Mouse (Mus musculus) intestine, embryonic 15.5 days (tissue): ENCODE results near the gene Lrrc75a. TPM values are rescaled to one million over a fixed set of nuclear protein-coding genes. Genes with fewer than 3 reads are reported as not detected.

Source experiments
- ATAC-seq: fragments of 200-750 bp; cut with Nextera tagmentation; 2 replicates; pipeline ENCODE4 v1.8.0; 2017; ENCODE audit warnings: moderate TSS enrichment, moderate library complexity
- H3K27ac ChIP-seq: fragments of 300-500 bp; sonication (generic); 2 replicates; pipeline ENCODE4 v1.5.1; 2015; ENCODE audit warnings: mild to moderate bottlenecking, inconsistent platforms
- H3K27me3 ChIP-seq: fragments of 300-500 bp; sonication (generic); replicated peaks from 2 replicates; pipeline ENCODE4 v1.6.1; 2015; ENCODE audit warnings: inconsistent platforms
- H3K36me3 ChIP-seq: fragments of 300-500 bp; sonication (generic); 2 replicates; pipeline ENCODE4 v1.6.1; 2015; ENCODE audit warnings: inconsistent platforms
- H3K4me1 ChIP-seq: fragments of 300-500 bp; sonication (generic); replicated peaks from 2 replicates; pipeline ENCODE4 v1.6.1; 2015; ENCODE audit warnings: inconsistent platforms
- H3K4me2 ChIP-seq: fragments of 300-500 bp; sonication (generic); replicated peaks from 2 replicates; pipeline ENCODE4 v1.6.1; 2015; ENCODE audit warnings: mild to moderate bottlenecking, inconsistent platforms
- H3K4me3 ChIP-seq: fragments of 300-500 bp; sonication (generic); replicated peaks from 2 replicates; pipeline ENCODE4 v1.5.1; 2015; ENCODE audit warnings: inconsistent platforms
- H3K9ac ChIP-seq: fragments of 300-500 bp; sonication (generic); 2 replicates; pipeline ENCODE4 v1.6.1; 2015; ENCODE audit warnings: inconsistent platforms
- H3K9me3 ChIP-seq: fragments of 300-500 bp; sonication (generic); 2 replicates; pipeline ENCODE4 v1.6.1; 2016; ENCODE audit warnings: inconsistent platforms
- WGBS: fragments of 180-500 bp; shearing (Covaris S2); methylation state at CpG from one replicate; pipeline ENCODE4 v1.1.7; 2015; 5-methylcytosine and 5-hydroxymethylcytosine counted together
- polyA plus RNA-seq: library from polyadenylated mRNA; unstranded; fragments of >200 nt; fragmentation: Nextera tagmentation; extraction: Ambion mirVana; gene quantifications from 2 replicates; pipeline ENCODE4 v1.2.1, GENCODE M21; 2015

Gene Lrrc75a
- polyA plus RNA-seq, result 17.3 and 20.9 TPM in 2 replicates

- Histone ChIP-seq H3K27me3 (no peaks in the 10 kb centered on the region), H3K9ac (peak within 1 kb of the TSS; percentile 73), H3K4me1 (peaks cover 43% of the 10 kb centered on the region), H3K36me3 (0 out of 2 replicates have a peak, but pooled peaks cover 3% of the 10 kb centered on the region), H3K9me3 (no peaks in the 10 kb centered on the region), H3K4me3 (peak within 1 kb of the TSS; percentile 78), H3K27ac (peak within 1 kb of the TSS; percentile 91), H3K4me2 (peak within 1 kb of the TSS; percentile 93)
- ATAC-seq, result peak; percentile 62
- under 1% methylated on average over 70 of the region's 86 CpGs for WGBS
Measured at GRCm38 (mm10) chr11:62647661-62648590, at the start of gene Lrrc75a. TSS of gene Lrrc75a (minus strand) at chr11:62648523.

- Histone ChIP-seq H3K36me3 (no peaks in the 10 kb centered on the region), H3K9me3 (no peaks in the 10 kb centered on the region), H3K27ac (no peak overlapping the region), H3K27me3 (no peaks in the 10 kb centered on the region), H3K4me3 (no peak overlapping the region), H3K9ac (no peak overlapping the region), H3K4me1 (no peaks in the 10 kb centered on the region), H3K4me2 (no peak overlapping the region)
- 92% methylated on average over 8 of the region's 8 CpGs for WGBS
- ATAC-seq, result no peak
Measured at GRCm38 (mm10) chr11:62695126-62695525, 46.8 kb upstream of the Lrrc75a start.

- Histone ChIP-seq H3K9ac (no peak overlapping the region), H3K27ac (no peak overlapping the region), H3K27me3 (no peaks in the 10 kb centered on the region), H3K4me1 (no peaks in the 10 kb centered on the region), H3K4me3 (no peak overlapping the region), H3K4me2 (no peak overlapping the region), H3K9me3 (no peaks in the 10 kb centered on the region), H3K36me3 (no peaks in the 10 kb centered on the region)
- peak; percentile 84 for ATAC-seq
- WGBS, result 21% methylated on average over 11 of the region's 11 CpGs
Measured at GRCm38 (mm10) chr11:62693299-62694184, 45.2 kb upstream of the Lrrc75a start.

- Histone ChIP-seq H3K36me3 (no peaks in the 10 kb centered on the region), H3K4me3 (no peak overlapping the region), H3K27ac (no peak overlapping the region), H3K27me3 (no peaks in the 10 kb centered on the region), H3K4me2 (no peak overlapping the region), H3K9ac (no peak overlapping the region), H3K9me3 (no peaks in the 10 kb centered on the region), H3K4me1 (no peaks in the 10 kb centered on the region)
- WGBS, result 81% methylated on average over 3 of the region's 3 CpGs
- 0 out of 2 replicates have a peak, but pooled peaks have one; percentile 55 for ATAC-seq
Measured at GRCm38 (mm10) chr11:62691592-62691991, 43.3 kb upstream of the Lrrc75a start.

- no peak overlapping the region for H3K27ac ChIP-seq
- no peaks in the 10 kb centered on the region for H3K9me3 ChIP-seq
- 78% methylated on average over 4 of the region's 4 CpGs for WGBS
- H3K36me3 ChIP-seq, result no peaks in the 10 kb centered on the region
- ATAC-seq, result no peak
- H3K27me3 ChIP-seq, result no peaks in the 10 kb centered on the region
- no peak overlapping the region for H3K9ac ChIP-seq
- no peaks in the 10 kb centered on the region for H3K4me1 ChIP-seq
- no peak overlapping the region for H3K4me3 ChIP-seq
- H3K4me2 ChIP-seq, result no peak overlapping the region
Measured at GRCm38 (mm10) chr11:62679954-62680353, 31.6 kb upstream of the Lrrc75a start.

- 66% methylated on average over 7 of the region's 7 CpGs for WGBS
Measured at GRCm38 (mm10) chr11:62678778-62679354, 30.5 kb upstream of the Lrrc75a start.

GRCm38 (mm10) chr11:62676290-62676596 is 27.9 kb upstream of the Lrrc75a start:
- ATAC-seq, result 0 out of 2 replicates have a peak, but pooled peaks have one; percentile 17
- 87% methylated on average over 4 of the region's 4 CpGs for WGBS
- H3K27me3 ChIP-seq, result no peaks in the 10 kb centered on the region

More at GRCm38 (mm10) chr11:62678778-62679354, 30.5 kb upstream of the Lrrc75a start:
- ATAC-seq, result no peak
- H3K4me3 ChIP-seq, result no peak overlapping the region
- H3K27me3 ChIP-seq, result no peaks in the 10 kb centered on the region
- H3K4me1 ChIP-seq, result no peaks in the 10 kb centered on the region
- H3K9ac ChIP-seq, result no peak overlapping the region
- H3K27ac ChIP-seq, result no peak overlapping the region
- no peaks in the 10 kb centered on the region for H3K36me3 ChIP-seq
- no peak overlapping the region for H3K4me2 ChIP-seq
- H3K9me3 ChIP-seq, result no peaks in the 10 kb centered on the region

GRCm38 (mm10) chr11:62675480-62676289 is 27.4 kb upstream of the Lrrc75a start:
- Histone ChIP-seq H3K4me2 (peak overlapping the region; percentile 53), H3K4me3 (peak overlapping the region; percentile 26; the same call in 1 of the 2 replicates), H3K9ac (peak overlapping the region; percentile 18; the same call in 1 of the 2 replicates), H3K27ac (no peak overlapping the region), H3K36me3 (no peaks in the 10 kb centered on the region), H3K4me1 (no peaks in the 10 kb centered on the region), H3K9me3 (no peaks in the 10 kb centered on the region), H3K27me3 (no peaks in the 10 kb centered on the region)
- 20% methylated on average over 17 of the region's 17 CpGs for WGBS
- ATAC-seq, result peak; percentile 92

More at GRCm38 (mm10) chr11:62676290-62676596, 27.9 kb upstream of the Lrrc75a start:
- Histone ChIP-seq H3K9ac (no peak overlapping the region), H3K4me2 (no peak overlapping the region), H3K4me3 (no peak overlapping the region), H3K4me1 (no peaks in the 10 kb centered on the region), H3K9me3 (no peaks in the 10 kb centered on the region), H3K27ac (no peak overlapping the region), H3K36me3 (no peaks in the 10 kb centered on the region)

GRCm38 (mm10) chr11:62670006-62670405 is 21.7 kb upstream of the Lrrc75a start:
- Histone ChIP-seq H3K4me3 (no peak overlapping the region), H3K4me2 (no peak overlapping the region), H3K4me1 (no peaks in the 10 kb centered on the region), H3K36me3 (0 out of 2 replicates have a peak, but pooled peaks cover 1% of the 10 kb centered on the region), H3K9me3 (no peaks in the 10 kb centered on the region), H3K27me3 (no peaks in the 10 kb centered on the region), H3K27ac (no peak overlapping the region), H3K9ac (no peak overlapping the region)
- WGBS, result 72% methylated on average over 6 of the region's 6 CpGs
- no peak for ATAC-seq

- H3K4me3 ChIP-seq, result no peak overlapping the region
- no peak for ATAC-seq
- H3K27ac ChIP-seq, result no peak overlapping the region
- H3K9ac ChIP-seq, result no peak overlapping the region
- no peaks in the 10 kb centered on the region for H3K27me3 ChIP-seq
- H3K4me1 ChIP-seq, result no peaks in the 10 kb centered on the region
- 0 out of 2 replicates have a peak, but pooled peaks cover 5% of the 10 kb centered on the region for H3K36me3 ChIP-seq
- no peaks in the 10 kb centered on the region for H3K9me3 ChIP-seq
- 57% methylated on average over 12 of the region's 12 CpGs for WGBS
- H3K4me2 ChIP-seq, result no peak overlapping the region
Measured at GRCm38 (mm10) chr11:62669471-62669870, 21.1 kb upstream of the Lrrc75a start.

GRCm38 (mm10) chr11:62668986-62669385 is 20.7 kb upstream of the Lrrc75a start:
- ATAC-seq, result no peak
- Histone ChIP-seq H3K9ac (no peak overlapping the region), H3K4me1 (no peaks in the 10 kb centered on the region), H3K4me3 (no peak overlapping the region), H3K9me3 (no peaks in the 10 kb centered on the region), H3K27ac (no peak overlapping the region), H3K27me3 (no peaks in the 10 kb centered on the region), H3K36me3 (0 out of 2 replicates have a peak, but pooled peaks cover 5% of the 10 kb centered on the region), H3K4me2 (no peak overlapping the region)
- WGBS, result 86% methylated on average over 5 of the region's 5 CpGs
